Mouse (Mus musculus): ENCODE data around the gene Lime1.
A peak's percentile ranks its signal among the peaks of the same experiment; 100 is the strongest.

Lime1 gene

GRCm38 (mm10) chr2:181391541-181391940 lies 11.7 kb downstream of the Lime1 start:
- DNase-seq, result no peak

GRCm38 (mm10) chr2:181392600-181393213 lies 12.8 kb downstream of the Lime1 start:
- peak; percentile 80 to 84 for DNase-seq

- DNase-seq, result no peak
Observed at GRCm38 (mm10) chr2:181394086-181394485, 14.2 kb downstream of the Lime1 start.

- no peak for DNase-seq
Observed at GRCm38 (mm10) chr2:181397207-181397761, 17.4 kb downstream of the Lime1 start.

GRCm38 (mm10) chr2:181401497-181401896 lies 21.6 kb downstream of the Lime1 start:
- no peak for DNase-seq

GRCm38 (mm10) chr2:181403722-181404121 lies 23.8 kb downstream of the Lime1 start:
- DNase-seq, result no peak

GRCm38 (mm10) chr2:181409643-181410042 lies 29.8 kb downstream of the Lime1 start:
- no peak for DNase-seq

- peak; percentile 62 to 73 for DNase-seq
Observed at GRCm38 (mm10) chr2:181410760-181411473, 31.0 kb downstream of the Lime1 start.

- no peak for DNase-seq
Observed at GRCm38 (mm10) chr2:181413141-181413540, 33.3 kb downstream of the Lime1 start.

GRCm38 (mm10) chr2:181415945-181416344 lies 36.1 kb downstream of the Lime1 start:
- DNase-seq, result peak; percentile 19 to 51

- DNase-seq, result no peak
Observed at GRCm38 (mm10) chr2:181419359-181419758, 39.5 kb downstream of the Lime1 start.

GRCm38 (mm10) chr2:181420426-181420825 lies 40.5 kb downstream of the Lime1 start:
- no peak for DNase-seq

- no peak for DNase-seq
Observed at GRCm38 (mm10) chr2:181420903-181421638, 41.2 kb downstream of the Lime1 start.

- no peak for DNase-seq
Observed at GRCm38 (mm10) chr2:181423834-181424233, 44.0 kb downstream of the Lime1 start.
